Mouse (Mus musculus) gastrocnemius, postnatal 4 days (tissue): ENCODE data around the gene Gm21964. TPM values are rescaled to one million over a fixed set of nuclear protein-coding genes. Genes with fewer than 3 reads are reported as not detected.
A peak's percentile ranks its signal among the peaks of the same experiment; 100 is the strongest.

Source experiments
- DNase-seq, 2 experiments: peaks; one replicate each; pipeline ENCODE4 v3.0.0; 2021 to 2022; ENCODE audit warnings: low spot score in 2 of 2, mixed read lengths in 2 of 2
- long read RNA-seq, 2 experiments: library from polyadenylated mRNA; stranded (forward); transcript quantifications; one replicate each; pipeline ENCODE4 v2.0.0; 2021
- total RNA-seq, 2 experiments: library from RNA; stranded (reverse); gene quantifications; 2 replicates each; pipeline ENCODE4 v1.2.3; 2021

Gm21964 gene
- total RNA-seq: not detected
- long read RNA-seq, experiment 1: 0 reads
- long read RNA-seq, experiment 2: 0 reads

GRCm38 (mm10) chr8:110100907-110101306 is at the start of gene Gm21964:
TSS of gene Gm21964 (plus strand) at chr8:110101207.
- DNase-seq: no peak

- no peak for DNase-seq
Observed at GRCm38 (mm10) chr8:110051208-110051607, 49.8 kb upstream of the Gm21964 start.

GRCm38 (mm10) chr8:110058207-110058606 is 42.8 kb upstream of the Gm21964 start:
- DNase-seq: no peak

GRCm38 (mm10) chr8:110064161-110064560 is 36.8 kb upstream of the Gm21964 start:
- no peak for DNase-seq

GRCm38 (mm10) chr8:110064606-110065365 is 36.2 kb upstream of the Gm21964 start:
- no peak for DNase-seq

- no peak for DNase-seq
Observed at GRCm38 (mm10) chr8:110065676-110066075, 35.3 kb upstream of the Gm21964 start.

- no peak for DNase-seq
Observed at GRCm38 (mm10) chr8:110069706-110070105, 31.3 kb upstream of the Gm21964 start.

- peak; percentile 38 to 54 for DNase-seq
Observed at GRCm38 (mm10) chr8:110071600-110071999, 29.4 kb upstream of the Gm21964 start.

GRCm38 (mm10) chr8:110074496-110074895 is 26.5 kb upstream of the Gm21964 start:
- DNase-seq: no peak

GRCm38 (mm10) chr8:110079282-110080221 is 21.5 kb upstream of the Gm21964 start, which contains the start of gene Zfp612:
TSS of gene Zfp612 (plus strand) at chr8:110079746.
- DNase-seq: peak in 1 of 2 experiments; percentile 23

- DNase-seq: no peak
Observed at GRCm38 (mm10) chr8:110082416-110083105, 18.4 kb upstream of the Gm21964 start.

- DNase-seq: no peak
Observed at GRCm38 (mm10) chr8:110091869-110092268, 9.1 kb upstream of the Gm21964 start.

- DNase-seq: no peak
Observed at GRCm38 (mm10) chr8:110101676-110102075, 669 bp downstream of the Gm21964 start.

GRCm38 (mm10) chr8:110102653-110103052 is 1.6 kb downstream of the Gm21964 start, which contains the start of gene Gm17720:
TSS of gene Gm17720 (minus strand) at chr8:110102753.
- DNase-seq: no peak

- DNase-seq: no peak
Observed at GRCm38 (mm10) chr8:110119715-110120114, 18.7 kb downstream of the Gm21964 start.

GRCm38 (mm10) chr8:110130537-110130936 is 29.5 kb downstream of the Gm21964 start:
- DNase-seq: peak; percentile 55 to 74

- no peak for DNase-seq
Observed at GRCm38 (mm10) chr8:110134236-110134635, 33.2 kb downstream of the Gm21964 start.

- DNase-seq: no peak
Observed at GRCm38 (mm10) chr8:110135515-110135914, 34.5 kb downstream of the Gm21964 start.

- no peak for DNase-seq
Observed at GRCm38 (mm10) chr8:110140156-110140555, 39.1 kb downstream of the Gm21964 start.

GRCm38 (mm10) chr8:110140770-110141169 is 39.8 kb downstream of the Gm21964 start:
- DNase-seq: no peak

- peak in 1 of 2 experiments; percentile 46 for DNase-seq
Observed at GRCm38 (mm10) chr8:110145538-110145937, 44.5 kb downstream of the Gm21964 start.
